In genomic region chr9:25527359-25528038, GRCm38 (mm10) we compare ENCODE assay signal across 13 mouse cellular contexts. TPM values are rescaled to one million over a fixed set of nuclear protein-coding genes. Genes with fewer than 3 reads are reported as not detected.
A peak's percentile ranks its signal among the peaks of the same experiment; 100 is the strongest.
DNase-seq lines count a peak whose midpoint lies in the region; ATAC-seq lines count a peak whose summit lies in the region.
"Had no signal": no experiment of that assay in that cellular context is flagged by ENCODE, and none has a peak within 500 bp of the region (broad histone marks: within the 10 kb centered on the region; RNA-seq: fewer than 3 reads in every experiment).

No protein-coding gene starts in this region.

- H3K9ac ChIP-seq in forebrain, embryonic 12.5 days, result no peak overlapping the region
- no peak overlapping the region for H3K9ac ChIP-seq in forebrain, embryonic 11.5 days (ENCODE audit: low read length)
- no peak overlapping the region for H3K9ac ChIP-seq in hindbrain, embryonic 13.5 days
- H3K9ac ChIP-seq in limb, embryonic 12.5 days (replicated peaks), result no peak overlapping the region
- H3K9ac ChIP-seq: midbrain, embryonic 12.5 days had no signal

- H3K9me3 ChIP-seq in forebrain, embryonic 12.5 days, result no peaks in the 10 kb centered on the region
- H3K9me3 ChIP-seq in forebrain, embryonic 11.5 days (ENCODE audit: control insufficient read depth, low read length), result no peaks in the 10 kb centered on the region
- H3K9me3 ChIP-seq in hindbrain, embryonic 10.5 days, result no peaks in the 10 kb centered on the region
- no peaks in the 10 kb centered on the region for H3K9me3 ChIP-seq in hindbrain, embryonic 13.5 days
- H3K9me3 ChIP-seq in embryonic facial prominence, embryonic 10.5 days, result no peaks in the 10 kb centered on the region
- no peaks in the 10 kb centered on the region for H3K9me3 ChIP-seq in limb, embryonic 12.5 days
- H3K9me3 ChIP-seq: G1E; midbrain, embryonic 12.5 days had no signal

- no peak overlapping the region for H3K4me2 ChIP-seq in forebrain, embryonic 12.5 days
- H3K4me2 ChIP-seq in forebrain, embryonic 11.5 days (ENCODE audit: low read depth, low read length, severe bottlenecking), result no peak overlapping the region
- no peak overlapping the region for H3K4me2 ChIP-seq in hindbrain, embryonic 13.5 days
- peak overlapping the region; percentile 24 for H3K4me2 ChIP-seq in limb, embryonic 12.5 days
- H3K4me2 ChIP-seq: midbrain, embryonic 12.5 days had no signal

- WGBS in forebrain, embryonic 12.5 days, result 68% methylated on average over 7 of the region's 7 CpGs
- 72% methylated on average over 7 of the region's 7 CpGs for WGBS in forebrain, embryonic 11.5 days
- 69% methylated on average over 7 of the region's 7 CpGs for whole genome bisulfite sequencing in hindbrain, embryonic 10.5 days
- 71% methylated on average over 7 of the region's 7 CpGs for WGBS in hindbrain, embryonic 13.5 days
- 66% methylated on average over 7 of the region's 7 CpGs for WGBS in embryonic facial prominence, embryonic 10.5 days
- WGBS in limb, embryonic 12.5 days, result 21% methylated on average over 7 of the region's 7 CpGs

- no peak overlapping the region; the same call in 1 of the 2 replicates for H3K27ac ChIP-seq in forebrain, embryonic 12.5 days
- H3K27ac ChIP-seq in forebrain, embryonic 11.5 days (ENCODE audit: low read depth, low read length), result no peak overlapping the region
- no peak overlapping the region for H3K27ac ChIP-seq in hindbrain, embryonic 10.5 days
- no peak overlapping the region for H3K27ac ChIP-seq in hindbrain, embryonic 13.5 days
- peak overlapping the region; percentile 74 for H3K27ac ChIP-seq in embryonic facial prominence, embryonic 10.5 days (replicated peaks)
- H3K27ac ChIP-seq in limb, embryonic 12.5 days, result peak overlapping the region; percentile 91
- H3K27ac ChIP-seq: midbrain, embryonic 12.5 days had no signal

- no peaks in the 10 kb centered on the region for H3K36me3 ChIP-seq in forebrain, embryonic 12.5 days (replicated peaks)
- H3K36me3 ChIP-seq in forebrain, embryonic 11.5 days (ENCODE audit: control insufficient read depth, insufficient read depth, low read length), result no peaks in the 10 kb centered on the region
- no peaks in the 10 kb centered on the region for H3K36me3 ChIP-seq in hindbrain, embryonic 10.5 days
- H3K36me3 ChIP-seq in hindbrain, embryonic 13.5 days, result no peaks in the 10 kb centered on the region
- H3K36me3 ChIP-seq in embryonic facial prominence, embryonic 10.5 days (replicated peaks), result no peaks in the 10 kb centered on the region
- H3K36me3 ChIP-seq in limb, embryonic 12.5 days, result no peaks in the 10 kb centered on the region
- H3K36me3 ChIP-seq: G1E; midbrain, embryonic 12.5 days had no signal

- ATAC-seq in forebrain, embryonic 12.5 days (ENCODE audit: low FRiP score), result 0 out of 2 replicates have a peak, but pooled peaks have one; percentile 27
- no peak for ATAC-seq in forebrain, embryonic 11.5 days (replicated peaks; ENCODE audit: low FRiP score)
- ATAC-seq in hindbrain, embryonic 13.5 days (ENCODE audit: low FRiP score), result no peak
- ATAC-seq in limb, embryonic 12.5 days (ENCODE audit: insufficient number of reproducible peaks, insufficient read depth, low FRiP score, low TSS enrichment, low read depth), result peak; percentile 71
- no peak for ATAC-seq in granulocyte monocyte progenitor cell, adult 5-6 weeks (replicated peaks; ENCODE audit: poor library complexity, severe bottlenecking)
- ATAC-seq: lung, postnatal 0 days had no signal

- no peaks in the 10 kb centered on the region for H3K27me3 ChIP-seq in forebrain, embryonic 12.5 days
- no peaks in the 10 kb centered on the region for H3K27me3 ChIP-seq in forebrain, embryonic 11.5 days (ENCODE audit: control insufficient read depth, insufficient read depth, low read length)
- no peaks in the 10 kb centered on the region for H3K27me3 ChIP-seq in hindbrain, embryonic 10.5 days (ENCODE audit: insufficient read depth, poor library complexity, severe bottlenecking)
- no peaks in the 10 kb centered on the region for H3K27me3 ChIP-seq in hindbrain, embryonic 13.5 days
- no peaks in the 10 kb centered on the region for H3K27me3 ChIP-seq in embryonic facial prominence, embryonic 10.5 days (replicated peaks; ENCODE audit: low read depth, poor library complexity, severe bottlenecking)
- no peaks in the 10 kb centered on the region for H3K27me3 ChIP-seq in limb, embryonic 12.5 days
- H3K27me3 ChIP-seq: midbrain, embryonic 12.5 days had no signal

- no peak for DNase-seq in forebrain, embryonic 11.5 days (ENCODE audit: low spot score)
- peak; percentile 21 for DNase-seq in hindbrain, embryonic 10.5 days (ENCODE audit: low spot score)
- DNase-seq in embryonic facial prominence, embryonic 10.5 days (ENCODE audit: low spot score), result no peak
- no peak for DNase-seq in ovary, adult 18-20 months (ENCODE audit: low spot score)
- DNase-seq: kidney, adult 9 months; layer of hippocampus, adult 9-11 months had no signal

- H3K4me1 ChIP-seq in forebrain, embryonic 12.5 days, result peaks cover 5% of the 10 kb centered on the region; the same call in 1 of the 2 replicates
- 0 out of 2 replicates have a peak, but pooled peaks cover 2% of the 10 kb centered on the region for H3K4me1 ChIP-seq in forebrain, embryonic 11.5 days (replicated peaks; ENCODE audit: control insufficient read depth, insufficient read depth, low read length)
- peaks cover 13% of the 10 kb centered on the region for H3K4me1 ChIP-seq in hindbrain, embryonic 10.5 days (replicated peaks)
- peaks cover 13% of the 10 kb centered on the region; the same call in 1 of the 2 replicates for H3K4me1 ChIP-seq in hindbrain, embryonic 13.5 days (replicated peaks)
- peaks cover 32% of the 10 kb centered on the region for H3K4me1 ChIP-seq in embryonic facial prominence, embryonic 10.5 days
- peaks cover 29% of the 10 kb centered on the region for H3K4me1 ChIP-seq in limb, embryonic 12.5 days (replicated peaks)

- H3K4me3 ChIP-seq in forebrain, embryonic 12.5 days (replicated peaks), result no peak overlapping the region
- no peak overlapping the region for H3K4me3 ChIP-seq in forebrain, embryonic 11.5 days (ENCODE audit: low read depth, low read length)
- no peak overlapping the region for H3K4me3 ChIP-seq in hindbrain, embryonic 10.5 days
- no peak overlapping the region for H3K4me3 ChIP-seq in hindbrain, embryonic 13.5 days
- no peak overlapping the region for H3K4me3 ChIP-seq in embryonic facial prominence, embryonic 10.5 days
- H3K4me3 ChIP-seq in limb, embryonic 12.5 days (replicated peaks), result no peak overlapping the region
- H3K4me3 ChIP-seq: midbrain, embryonic 12.5 days had no signal

RNA-seq across cellular contexts. Expression of gene Eepd1, which starts 46.2 kb away (rescaled TPM):
- 7.9 and 9.1 TPM in 2 replicates for polyA plus RNA-seq in forebrain, embryonic 12.5 days (2016; fragmentation: Nextera tagmentation; extraction: Ambion mirVana)
- polyA plus RNA-seq in forebrain, embryonic 11.5 days (2014; fragmentation: Nextera tagmentation; extraction: Ambion mirVana), result 9.2 and 10.3 TPM in 2 replicates
- 10.2 and 12.4 TPM in 2 replicates for polyA plus RNA-seq in hindbrain, embryonic 10.5 days (2016; fragmentation: Nextera tagmentation; extraction: Ambion mirVana)
- 7.0 and 8.0 TPM in 2 replicates for polyA plus RNA-seq in hindbrain, embryonic 13.5 days (2015; fragmentation: Nextera tagmentation; extraction: Ambion mirVana)
- 19.4 and 20.1 TPM in 2 replicates for polyA plus RNA-seq in embryonic facial prominence, embryonic 10.5 days (2016; fragmentation: Nextera tagmentation; extraction: Ambion mirVana)
- polyA plus RNA-seq in limb, embryonic 12.5 days (2016; fragmentation: Nextera tagmentation; extraction: Ambion mirVana), result 24.1 and 24.3 TPM in 2 replicates
- 9.3 and 9.9 TPM in 2 replicates for total RNA-seq in granulocyte monocyte progenitor cell, adult 5-6 weeks (2014; fragmentation: Nextera tagmentation)
- total RNA-seq in granulocyte monocyte progenitor cell, adult 5-6 weeks (2017), result 12.1 and 13.7 TPM in 2 replicates
- polyA plus RNA-seq: G1E had no signal

Comparison
In these comparisons a context has a peak if more than half of its experiments do, and no peak if none do; other contexts are left out.
1. ATAC-seq: peak in forebrain, embryonic 12.5 days (single experiment) and limb, embryonic 12.5 days (single experiment); none in forebrain, embryonic 11.5 days (single experiment), hindbrain, embryonic 13.5 days (single experiment) and granulocyte monocyte progenitor cell, adult 5-6 weeks (single experiment).
2. H3K27ac ChIP-seq: peak in embryonic facial prominence, embryonic 10.5 days (single experiment) and limb, embryonic 12.5 days (single experiment); none in forebrain, embryonic 12.5 days (single experiment), forebrain, embryonic 11.5 days (single experiment), hindbrain, embryonic 10.5 days (single experiment) and hindbrain, embryonic 13.5 days (single experiment).